Mouse (Mus musculus) stomach, embryonic 16.5 days (tissue): ENCODE measurements around the gene Dcaf10. TPM values are rescaled to one million over a fixed set of nuclear protein-coding genes. Genes with fewer than 3 reads are reported as not detected.

ENCODE experiments used
- ATAC-seq: fragments of 200-750 bp; cut with Nextera tagmentation; 2 replicates; pipeline ENCODE4 v1.8.0; 2017; ENCODE audit warnings: moderate number of reproducible peaks, moderate TSS enrichment; ENCODE audit not compliant: insufficient read depth, low FRiP score
- H3K27ac ChIP-seq: fragments of 300-500 bp; sonication (generic); 2 replicates; pipeline ENCODE4 v1.5.1; 2014; ENCODE audit warnings: low read length
- H3K27me3 ChIP-seq: fragments of 300-500 bp; sonication (generic); 2 replicates; pipeline ENCODE4 v1.6.1; 2014; ENCODE audit warnings: low read length, control low read depth, mixed read lengths; ENCODE audit not compliant: control insufficient read depth, insufficient read depth
- H3K36me3 ChIP-seq: fragments of 300-500 bp; sonication (generic); 2 replicates; pipeline ENCODE4 v1.6.1; 2014; ENCODE audit warnings: low read length; ENCODE audit not compliant: control insufficient read depth, insufficient read depth
- H3K4me1 ChIP-seq: fragments of 300-500 bp; sonication (generic); 2 replicates; pipeline ENCODE4 v1.6.1; 2014; ENCODE audit warnings: low read length, control low read depth, mixed read lengths; ENCODE audit not compliant: control insufficient read depth, insufficient read depth
- H3K4me2 ChIP-seq: fragments of 300-500 bp; sonication (generic); 2 replicates; pipeline ENCODE4 v1.6.1; 2014; ENCODE audit warnings: low read depth, low read length, mixed read lengths
- H3K4me3 ChIP-seq: fragments of 300-500 bp; sonication (generic); replicated peaks from 2 replicates; pipeline ENCODE4 v1.5.1; 2014; ENCODE audit warnings: mild to moderate bottlenecking, low read length
- H3K9ac ChIP-seq: fragments of 300-500 bp; sonication (generic); 2 replicates; pipeline ENCODE4 v1.6.1; 2014; ENCODE audit warnings: low read length
- H3K9me3 ChIP-seq: fragments of 300-500 bp; sonication (generic); replicated peaks from 2 replicates; pipeline ENCODE4 v1.6.1; 2016; ENCODE audit warnings: low read length, control low read depth; ENCODE audit not compliant: control insufficient read depth
- WGBS: fragments of 180-500 bp; shearing (Covaris S2); extraction: QIAGEN DNeasy Blood & Tissue Kit; methylation state at CpG from one replicate; pipeline ENCODE4 v1.1.7; 2014; 5-methylcytosine and 5-hydroxymethylcytosine counted together
- polyA plus RNA-seq: library from polyadenylated mRNA; unstranded; fragments of >200 nt; fragmentation: Nextera tagmentation; extraction: Ambion mirVana; gene quantifications from 2 replicates; pipeline ENCODE4 v1.2.1, GENCODE M21; 2015

The Dcaf10 gene
- polyA plus RNA-seq, 1 experiment from 2014 or later, result 8.0 TPM

- Histone ChIP-seq H3K36me3 (peaks cover 34% of the 10 kb centered on the region), H3K27me3 (no peaks in the 10 kb centered on the region), H3K9ac (no peak overlapping the region), H3K27ac (peak overlapping the region; percentile 8; the same call in 1 of the 2 replicates), H3K4me2 (no peak overlapping the region), H3K4me1 (peaks cover 39% of the 10 kb centered on the region), H3K9me3 (no peaks in the 10 kb centered on the region), H3K4me3 (no peak overlapping the region)
- WGBS, result 58% methylated on average over 7 of the region's 7 CpGs
- ATAC-seq, result peak; percentile 72; the same call in 1 of the 2 replicates
Observed at GRCm38 (mm10) chr4:45402878-45403498, 61.1 kb downstream of the Dcaf10 start.

GRCm38 (mm10) chr4:45403499-45403878 is 61.6 kb downstream of the Dcaf10 start:
- Histone ChIP-seq H3K27ac (peak overlapping the region; percentile 8), H3K4me3 (no peak overlapping the region), H3K27me3 (no peaks in the 10 kb centered on the region), H3K9me3 (no peaks in the 10 kb centered on the region), H3K9ac (no peak overlapping the region), H3K36me3 (peaks cover 34% of the 10 kb centered on the region), H3K4me2 (no peak overlapping the region), H3K4me1 (peaks cover 39% of the 10 kb centered on the region)
- ATAC-seq, result peak; percentile 8; the same call in 1 of the 2 replicates
- WGBS, result 71% methylated on average over 7 of the region's 7 CpGs

GRCm38 (mm10) chr4:45404086-45404485 is 62.2 kb downstream of the Dcaf10 start:
- H3K4me3 ChIP-seq, result no peak overlapping the region
- no peak overlapping the region for H3K4me2 ChIP-seq
- H3K27ac ChIP-seq, result no peak overlapping the region
- peaks cover 28% of the 10 kb centered on the region for H3K36me3 ChIP-seq
- H3K9ac ChIP-seq, result no peak overlapping the region
- 93% methylated on average over 7 of the region's 7 CpGs for WGBS
- H3K27me3 ChIP-seq, result no peaks in the 10 kb centered on the region
- H3K9me3 ChIP-seq, result no peaks in the 10 kb centered on the region
- ATAC-seq, result no peak
- H3K4me1 ChIP-seq, result peaks cover 43% of the 10 kb centered on the region

- WGBS, result 60% methylated on average over 7 of the region's 7 CpGs
- Histone ChIP-seq H3K27ac (no peak overlapping the region), H3K4me1 (peaks cover 46% of the 10 kb centered on the region), H3K9me3 (no peaks in the 10 kb centered on the region), H3K4me3 (no peak overlapping the region), H3K4me2 (no peak overlapping the region), H3K27me3 (no peaks in the 10 kb centered on the region), H3K9ac (no peak overlapping the region), H3K36me3 (peaks cover 18% of the 10 kb centered on the region)
- no peak for ATAC-seq
Observed at GRCm38 (mm10) chr4:45405315-45405714, 63.4 kb downstream of the Dcaf10 start.

- WGBS, result 68% methylated on average over 7 of the region's 7 CpGs
- ATAC-seq, result no peak
Observed at GRCm38 (mm10) chr4:45406397-45406796, 64.5 kb downstream of the Dcaf10 start.

GRCm38 (mm10) chr4:45407001-45407702 is 65.3 kb downstream of the Dcaf10 start:
- Histone ChIP-seq H3K9me3 (no peaks in the 10 kb centered on the region), H3K27ac (peak overlapping the region; percentile 97), H3K4me1 (peaks cover 46% of the 10 kb centered on the region), H3K27me3 (no peaks in the 10 kb centered on the region), H3K4me2 (peak overlapping the region; percentile 82), H3K4me3 (peak overlapping the region; percentile 80), H3K36me3 (peaks cover 10% of the 10 kb centered on the region; the same call in 1 of the 2 replicates), H3K9ac (peak overlapping the region; percentile 98)
- ATAC-seq, result no peak
- WGBS, result 37% methylated on average over 5 of the region's 5 CpGs

More at GRCm38 (mm10) chr4:45406397-45406796, 64.5 kb downstream of the Dcaf10 start:
- Histone ChIP-seq H3K36me3 (peaks cover 15% of the 10 kb centered on the region), H3K9ac (0 out of 2 replicates have a peak overlapping the region, but pooled peaks have one; percentile 17), H3K9me3 (no peaks in the 10 kb centered on the region), H3K27me3 (no peaks in the 10 kb centered on the region), H3K4me1 (peaks cover 46% of the 10 kb centered on the region), H3K4me2 (peak overlapping the region; percentile 82; the same call in 1 of the 2 replicates), H3K4me3 (no peak overlapping the region), H3K27ac (no peak overlapping the region)

GRCm38 (mm10) chr4:45407703-45408334 is 65.9 kb downstream of the Dcaf10 start:
- Histone ChIP-seq H3K9me3 (no peaks in the 10 kb centered on the region), H3K9ac (peak overlapping the region; percentile 98), H3K36me3 (peaks cover 10% of the 10 kb centered on the region; the same call in 1 of the 2 replicates), H3K27me3 (no peaks in the 10 kb centered on the region), H3K27ac (peak overlapping the region; percentile 97), H3K4me2 (peak overlapping the region; percentile 82), H3K4me1 (peaks cover 40% of the 10 kb centered on the region), H3K4me3 (peak overlapping the region; percentile 80)
- WGBS, result 1% methylated on average over 19 of the region's 19 CpGs
- no peak; the same call in 1 of the 2 replicates for ATAC-seq

GRCm38 (mm10) chr4:45408427-45409132 is 66.7 kb downstream of the Dcaf10 start, which contains the start of gene Slc25a51:
Slc25a51 (minus strand) TSS chr4:45408766.
- H3K4me1 ChIP-seq, result peaks cover 33% of the 10 kb centered on the region
- 0% methylated on average over 64 of the region's 67 CpGs for WGBS
- peaks cover 10% of the 10 kb centered on the region; the same call in 1 of the 2 replicates for H3K36me3 ChIP-seq
- H3K27me3 ChIP-seq, result no peaks in the 10 kb centered on the region
- peak within 1 kb of the TSS; percentile 94 for H3K4me2 ChIP-seq
- H3K27ac ChIP-seq, result peak within 1 kb of the TSS; percentile 97
- peak within 1 kb of the TSS; percentile 98 for H3K9ac ChIP-seq
- no peaks in the 10 kb centered on the region for H3K9me3 ChIP-seq
- peak; percentile 96 for ATAC-seq
- H3K4me3 ChIP-seq, result peak within 1 kb of the TSS; percentile 80
